Mouse (Mus musculus) liver, embryonic 12.5 days (tissue): ENCODE results near the gene Mtrex. TPM values are rescaled to one million over a fixed set of nuclear protein-coding genes. Genes with fewer than 3 reads are reported as not detected.

Experiments used
- ATAC-seq: fragments of 200-750 bp; cut with Nextera tagmentation; 2 replicates; pipeline ENCODE4 v1.8.0; 2017; ENCODE audit warnings: moderate number of reproducible peaks, mild to moderate bottlenecking, moderate library complexity
- H3K27ac ChIP-seq: fragments of 300-500 bp; sonication (generic); 2 replicates; pipeline ENCODE4 v1.5.1; 2016; ENCODE audit warnings: mild to moderate bottlenecking
- H3K27me3 ChIP-seq: fragments of 300-500 bp; sonication (generic); replicated peaks from 2 replicates; pipeline ENCODE4 v1.6.1; 2016; ENCODE audit warnings: mild to moderate bottlenecking, moderate library complexity
- H3K36me3 ChIP-seq: fragments of 300-500 bp; sonication (generic); 2 replicates; pipeline ENCODE4 v1.6.1; 2016; ENCODE audit warnings: mild to moderate bottlenecking, moderate library complexity
- H3K4me1 ChIP-seq: fragments of 300-500 bp; sonication (generic); 2 replicates; pipeline ENCODE4 v1.6.1; 2016
- H3K4me2 ChIP-seq: fragments of 300-500 bp; sonication (generic); 2 replicates; pipeline ENCODE4 v1.6.1; 2016; ENCODE audit warnings: mild to moderate bottlenecking, moderate library complexity
- H3K4me3 ChIP-seq: fragments of 300-500 bp; sonication (generic); 2 replicates; pipeline ENCODE4 v1.5.1; 2016; ENCODE audit warnings: mild to moderate bottlenecking, moderate library complexity
- H3K9ac ChIP-seq: fragments of 300-500 bp; sonication (generic); 2 replicates; pipeline ENCODE4 v1.6.1; 2016; ENCODE audit warnings: mild to moderate bottlenecking, moderate library complexity
- H3K9me3 ChIP-seq: fragments of 300-500 bp; sonication (generic); replicated peaks from 2 replicates; pipeline ENCODE4 v1.6.1; 2016; ENCODE audit warnings: mild to moderate bottlenecking, moderate library complexity
- WGBS: fragments of 180-500 bp; shearing (Covaris S2); methylation state at CpG from one replicate; pipeline ENCODE4 v1.1.7; 2016; ENCODE audit not compliant: insufficient replicate concordance; 5-methylcytosine and 5-hydroxymethylcytosine counted together
- polyA plus RNA-seq: library from polyadenylated mRNA; unstranded; fragments of >200 nt; fragmentation: Nextera tagmentation; extraction: Ambion mirVana; gene quantifications from 2 replicates; pipeline ENCODE4 v1.2.1, GENCODE M21; 2016

The Mtrex gene
- polyA plus RNA-seq, 1 experiment from 2014 or later: 62.8 TPM

- Histone ChIP-seq H3K4me2 (no peak overlapping the region), H3K9ac (no peak overlapping the region), H3K27ac (no peak overlapping the region), H3K36me3 (0 out of 2 replicates have a peak, but pooled peaks cover 5% of the 10 kb centered on the region), H3K4me1 (peaks cover 11% of the 10 kb centered on the region), H3K4me3 (no peak overlapping the region), H3K27me3 (no peaks in the 10 kb centered on the region), H3K9me3 (no peaks in the 10 kb centered on the region)
- ATAC-seq: no peak
- WGBS: 69% methylated on average over 3 of the region's 3 CpGs
Observed at GRCm38 (mm10) chr13:112822413-112822812, 104.8 kb downstream of the Mtrex start.

- no peak for ATAC-seq
- no peak overlapping the region for H3K4me3 ChIP-seq
- WGBS: 86% methylated on average over 3 of the region's 3 CpGs
- H3K9me3 ChIP-seq: no peaks in the 10 kb centered on the region
- no peaks in the 10 kb centered on the region for H3K27me3 ChIP-seq
- no peak overlapping the region for H3K27ac ChIP-seq
- no peak overlapping the region for H3K4me2 ChIP-seq
- H3K4me1 ChIP-seq: peaks cover 20% of the 10 kb centered on the region
- H3K36me3 ChIP-seq: no peaks in the 10 kb centered on the region
- H3K9ac ChIP-seq: no peak overlapping the region
Observed at GRCm38 (mm10) chr13:112818125-112818524, 109.1 kb downstream of the Mtrex start.

Other genes starting within 250 kb of the Mtrex start
- 28.6 and 30.8 TPM in 2 replicates for gene Plpp1, start 126.6 kb downstream of the Mtrex start, polyA plus RNA-seq
- gene Dhx29, start 56 bp upstream of the Mtrex start, polyA plus RNA-seq: 17.8 and 18.3 TPM in 2 replicates
- gene Ccno, start 60.4 kb upstream of the Mtrex start, polyA plus RNA-seq: 0.11 and 0.22 TPM in 2 replicates
- not detected in 2 replicates for gene Mcidas, start 66.4 kb upstream of the Mtrex start, polyA plus RNA-seq
- gene Cdc20b, start 107.7 kb upstream of the Mtrex start, polyA plus RNA-seq: not detected in 2 replicates
- gene Gpx8, start 119.0 kb upstream of the Mtrex start, polyA plus RNA-seq: 17.3 and 17.5 TPM in 2 replicates
- gene Gzma, start 173.6 kb upstream of the Mtrex start, polyA plus RNA-seq: not detected in 2 replicates